Mouse (Mus musculus): ENCODE measurements at regions not wholly inside any gene's neighbourhood (a gene's known extent, or its start where the extent isn't known, plus 50 kb on each side); places are given as distances from the start of the nearest gene placed in this dataset.

DNA sequence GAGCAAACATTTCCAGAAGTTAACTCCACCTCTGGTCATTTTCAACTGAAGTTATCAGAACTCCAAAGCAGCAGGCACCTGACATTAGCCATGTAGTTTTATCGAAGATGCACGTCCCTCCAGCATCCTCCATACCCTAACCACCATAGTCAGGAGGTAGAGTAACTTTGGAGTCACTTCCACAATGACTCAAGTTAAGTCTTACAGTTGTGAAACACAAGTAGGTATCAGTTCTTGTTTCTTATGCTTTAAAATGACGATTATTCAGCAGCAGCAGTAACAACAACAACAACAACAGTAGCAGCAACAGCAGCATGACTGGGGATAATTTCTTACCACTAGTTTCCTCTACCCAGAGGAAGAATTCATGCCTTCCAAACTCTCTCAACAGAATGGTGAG lies 51.3 kb upstream of the Tank start:
- no peak for ATAC-seq (replicated peaks; ENCODE audit: low FRiP score, low TSS enrichment, poor library complexity, severe bottlenecking)

DNA sequence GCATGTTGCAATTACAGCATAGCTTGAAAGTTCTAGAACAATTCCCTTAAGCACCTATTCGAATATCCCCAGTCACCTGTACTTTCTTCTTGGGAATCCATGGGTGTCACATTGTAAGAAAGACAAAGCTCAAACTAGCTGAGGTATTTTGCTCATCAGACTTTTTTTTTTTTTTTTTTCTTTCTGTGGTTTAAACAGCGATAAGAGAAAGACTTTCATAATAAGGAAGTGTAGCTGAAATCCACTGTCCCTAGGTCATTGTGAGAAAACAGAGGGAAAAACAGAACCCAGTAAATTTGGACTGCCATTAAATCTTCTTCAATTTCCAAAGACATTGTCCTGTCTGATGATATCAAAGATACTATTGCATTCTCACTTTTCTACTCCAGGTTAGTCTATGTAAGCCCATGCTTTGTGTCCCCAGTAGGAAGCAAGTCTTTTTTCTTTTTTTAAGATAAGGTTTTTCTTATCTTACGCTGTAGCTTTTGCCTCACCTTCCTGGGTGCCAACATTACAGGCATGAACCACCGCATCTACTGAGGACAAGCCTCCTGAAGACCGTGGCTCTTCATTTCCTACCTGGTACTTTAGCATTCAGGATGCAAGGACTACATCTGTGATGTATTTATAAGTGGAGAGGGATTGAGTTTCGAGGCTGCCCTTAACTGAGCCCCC lies 54.2 kb upstream of the Tank start:
- ATAC-seq (replicated peaks; ENCODE audit: low FRiP score, low TSS enrichment, poor library complexity, severe bottlenecking), result peak; percentile 65

DNA sequence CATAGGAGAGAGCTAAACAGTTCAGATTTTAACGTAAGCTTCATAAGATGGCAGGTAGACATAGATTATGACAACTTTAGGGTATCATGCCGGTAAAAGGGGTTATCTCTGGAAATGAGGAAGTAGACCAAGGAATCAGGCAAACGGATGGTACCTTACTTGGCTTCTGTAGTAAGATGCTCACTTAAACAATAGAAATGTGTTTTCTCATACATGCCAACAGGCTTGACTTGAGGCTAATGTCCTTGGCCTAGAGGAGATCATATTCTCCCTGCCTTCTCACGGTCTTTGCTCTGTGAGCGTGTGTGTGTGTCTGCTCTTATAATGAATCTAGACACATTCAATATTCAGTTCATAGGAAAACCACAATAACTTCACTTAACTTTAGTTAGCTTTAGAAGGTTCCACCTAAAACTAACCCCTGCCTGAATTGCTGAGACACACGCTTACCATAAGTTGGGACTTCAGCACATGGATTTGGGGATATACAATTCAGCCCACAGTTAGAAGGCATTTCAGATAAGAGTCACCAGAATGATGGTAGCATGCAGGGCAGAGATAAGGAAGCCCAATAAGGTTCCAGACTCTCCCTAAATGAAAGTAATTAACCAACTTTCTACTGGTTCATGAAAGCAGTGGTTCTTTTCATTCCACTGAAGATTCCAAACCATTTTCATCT lies 63.8 kb upstream of the Tank start:
- peak; percentile 90 for ATAC-seq (replicated peaks; ENCODE audit: low FRiP score, low TSS enrichment, poor library complexity, severe bottlenecking)

DNA sequence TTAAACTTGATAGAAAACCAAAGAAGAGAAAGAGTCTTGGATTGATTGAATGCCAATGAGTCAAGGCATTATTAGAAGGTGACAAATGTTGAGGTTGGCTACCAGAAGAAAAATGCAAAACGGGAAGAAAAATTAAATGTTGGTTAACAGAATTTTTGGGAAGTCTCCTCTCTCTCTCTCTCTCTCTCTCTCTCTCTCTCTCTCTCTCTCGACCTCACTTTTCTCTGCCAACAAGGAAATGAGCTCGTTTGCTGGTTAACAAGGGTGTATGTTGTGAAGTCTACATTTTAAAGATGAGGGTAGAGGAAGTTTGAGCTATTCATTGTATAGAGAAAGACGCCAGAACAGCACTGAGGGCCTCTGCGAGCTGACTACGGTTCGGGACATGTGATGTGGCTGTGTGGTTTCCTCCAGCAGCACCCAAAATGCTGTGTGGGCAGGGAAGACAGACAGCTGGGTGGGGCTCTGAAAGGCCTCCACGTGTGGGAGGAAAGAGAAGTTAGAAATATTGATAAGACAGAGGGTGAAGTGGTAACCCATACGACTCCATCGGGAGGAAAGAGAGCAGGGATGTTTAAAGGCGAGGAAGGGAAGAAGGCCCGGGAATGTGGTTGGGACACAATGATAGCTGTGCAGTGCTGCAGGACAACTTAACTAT lies 64.5 kb upstream of the Tank start:
- peak; percentile 91 for ATAC-seq (replicated peaks; ENCODE audit: low FRiP score, low TSS enrichment, poor library complexity, severe bottlenecking)

DNA sequence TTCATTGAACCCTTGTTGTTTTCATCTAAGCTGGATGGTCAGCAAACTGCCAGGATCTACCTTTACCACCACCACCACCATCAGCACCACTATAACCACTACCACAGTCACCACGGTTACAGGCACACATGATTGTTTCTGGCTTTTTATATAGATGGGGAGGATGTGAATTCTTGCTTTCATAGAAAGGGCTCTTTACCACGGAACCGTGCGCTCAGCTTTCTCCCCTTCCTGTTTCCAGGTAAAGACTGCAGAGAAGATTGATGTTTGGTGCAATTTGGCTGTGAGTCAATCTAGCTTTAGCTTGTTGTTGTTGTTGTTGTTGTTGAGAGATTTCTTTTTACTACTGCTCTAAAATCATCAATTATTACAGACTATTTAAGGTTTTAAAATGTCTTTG lies 74.8 kb upstream of the Tank start:
- no peak for ATAC-seq (replicated peaks; ENCODE audit: low FRiP score, low TSS enrichment, poor library complexity, severe bottlenecking)

DNA sequence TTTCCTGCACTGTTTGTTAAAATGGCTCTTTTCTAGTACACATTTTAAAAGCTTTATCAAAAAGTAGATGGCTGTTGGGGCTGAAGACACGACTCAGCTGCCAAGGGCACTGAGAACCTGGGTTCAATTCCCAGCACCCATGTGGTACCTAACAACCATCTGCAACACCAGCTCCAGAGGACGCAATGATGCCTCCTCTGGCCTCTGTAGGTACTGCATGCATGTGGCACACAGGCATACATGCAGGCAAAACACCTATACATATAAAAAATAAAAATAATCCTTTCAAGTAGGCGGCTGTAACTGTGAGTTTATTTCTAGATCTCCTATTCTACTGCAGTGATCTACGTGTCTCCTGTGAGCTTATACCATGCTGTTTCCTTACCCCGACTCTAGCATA lies 76.5 kb upstream of the Tank start:
- no peak for ATAC-seq (replicated peaks; ENCODE audit: low FRiP score, low TSS enrichment, poor library complexity, severe bottlenecking)

DNA sequence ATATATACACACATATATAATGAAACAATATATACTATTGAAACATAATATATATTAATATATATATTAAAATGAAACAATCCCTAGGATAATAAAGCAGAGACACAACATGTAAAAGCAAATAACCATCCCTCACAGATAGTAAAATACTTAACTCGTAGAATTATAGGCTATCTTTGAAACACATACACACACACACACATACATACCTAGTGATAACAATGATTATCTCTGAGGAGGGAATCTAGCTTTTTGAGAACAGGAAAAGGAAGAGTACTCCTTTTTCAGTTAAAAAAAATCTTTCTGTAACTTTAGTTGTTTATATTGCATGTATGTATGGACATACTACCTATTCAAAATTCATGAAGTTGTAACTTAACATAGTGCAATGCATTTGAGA lies 79.1 kb upstream of the Tank start:
- no peak for ATAC-seq (replicated peaks; ENCODE audit: low FRiP score, low TSS enrichment, poor library complexity, severe bottlenecking)

DNA sequence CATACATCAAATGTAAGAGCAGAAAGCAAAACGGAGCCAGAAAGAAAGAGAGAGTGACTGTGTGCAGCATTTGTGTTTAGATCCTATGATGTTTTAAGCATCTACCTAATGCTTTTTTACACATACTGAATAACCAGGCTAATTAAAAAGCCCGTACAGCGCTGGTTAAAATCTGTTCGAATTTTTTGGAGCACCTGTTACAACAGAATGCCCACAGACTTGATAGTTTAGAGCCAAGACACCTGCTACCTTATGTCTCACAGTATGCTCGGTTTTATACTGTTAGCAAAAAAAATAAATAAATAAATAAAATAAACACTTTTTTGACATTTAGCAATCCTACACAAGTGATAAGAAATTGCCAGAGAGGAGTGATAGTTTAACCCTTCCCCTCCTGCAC lies 80.5 kb upstream of the Tank start:
- no peak for ATAC-seq (replicated peaks; ENCODE audit: low FRiP score, low TSS enrichment, poor library complexity, severe bottlenecking)

DNA sequence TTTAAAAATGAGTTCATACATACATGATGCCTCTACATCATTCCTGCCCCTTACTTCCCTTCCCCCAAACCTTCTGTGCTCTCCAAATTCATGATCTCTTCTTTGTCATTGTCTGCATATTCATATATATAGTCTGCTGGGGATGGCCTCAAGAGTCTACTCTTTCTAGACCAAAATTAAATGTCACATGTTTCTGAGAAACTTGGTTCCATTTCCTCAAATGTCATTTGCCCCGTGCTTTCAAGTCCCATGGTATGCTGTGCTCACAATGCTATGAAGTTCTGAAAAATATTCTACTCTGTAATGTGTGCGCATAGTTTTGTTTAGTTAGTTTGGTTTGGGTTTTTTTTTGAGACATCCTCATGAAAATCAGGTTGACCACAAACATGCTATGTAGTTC lies 81.4 kb upstream of the Tank start:
- ATAC-seq (replicated peaks; ENCODE audit: low FRiP score, low TSS enrichment, poor library complexity, severe bottlenecking), result no peak

DNA sequence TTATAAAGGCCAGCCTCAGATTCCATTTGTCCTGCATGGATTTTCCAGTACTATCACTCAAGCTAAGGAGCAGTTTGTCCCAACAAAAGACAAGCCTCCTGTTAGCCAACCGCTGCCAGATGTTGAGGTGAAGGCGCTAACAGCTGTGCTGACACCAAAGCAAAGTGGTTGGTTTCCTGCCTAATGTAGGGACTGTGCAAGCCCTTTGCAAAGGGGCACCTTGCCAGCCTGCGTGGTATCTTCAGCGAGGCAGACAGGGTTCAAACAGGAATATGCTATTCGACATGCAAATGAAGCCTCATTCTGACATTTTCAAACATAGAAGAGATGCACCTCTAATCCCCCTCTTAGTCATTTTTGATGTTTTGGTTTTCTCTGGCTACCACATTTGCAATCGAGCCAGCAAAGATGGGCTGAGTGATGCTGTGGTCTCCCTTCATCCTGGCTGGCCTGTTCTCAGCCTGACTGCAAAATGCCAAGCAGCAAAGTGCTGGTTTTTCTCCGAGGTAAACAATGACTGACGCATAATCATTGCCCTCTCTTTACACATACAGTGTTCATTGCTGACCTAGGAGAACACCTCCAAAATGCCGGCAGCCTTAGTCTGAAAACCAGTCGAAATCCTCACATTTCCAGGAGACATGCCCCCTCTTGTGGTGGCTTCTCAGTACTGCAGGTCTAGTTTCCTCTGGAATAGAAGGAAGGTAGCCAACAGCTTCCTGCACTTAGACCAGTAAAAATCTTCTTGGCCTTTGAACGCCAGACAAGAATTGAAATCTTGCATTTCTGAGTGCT lies 84.3 kb upstream of the Tank start:
- peak; percentile 60 for ATAC-seq (replicated peaks; ENCODE audit: low FRiP score, low TSS enrichment, poor library complexity, severe bottlenecking)

DNA sequence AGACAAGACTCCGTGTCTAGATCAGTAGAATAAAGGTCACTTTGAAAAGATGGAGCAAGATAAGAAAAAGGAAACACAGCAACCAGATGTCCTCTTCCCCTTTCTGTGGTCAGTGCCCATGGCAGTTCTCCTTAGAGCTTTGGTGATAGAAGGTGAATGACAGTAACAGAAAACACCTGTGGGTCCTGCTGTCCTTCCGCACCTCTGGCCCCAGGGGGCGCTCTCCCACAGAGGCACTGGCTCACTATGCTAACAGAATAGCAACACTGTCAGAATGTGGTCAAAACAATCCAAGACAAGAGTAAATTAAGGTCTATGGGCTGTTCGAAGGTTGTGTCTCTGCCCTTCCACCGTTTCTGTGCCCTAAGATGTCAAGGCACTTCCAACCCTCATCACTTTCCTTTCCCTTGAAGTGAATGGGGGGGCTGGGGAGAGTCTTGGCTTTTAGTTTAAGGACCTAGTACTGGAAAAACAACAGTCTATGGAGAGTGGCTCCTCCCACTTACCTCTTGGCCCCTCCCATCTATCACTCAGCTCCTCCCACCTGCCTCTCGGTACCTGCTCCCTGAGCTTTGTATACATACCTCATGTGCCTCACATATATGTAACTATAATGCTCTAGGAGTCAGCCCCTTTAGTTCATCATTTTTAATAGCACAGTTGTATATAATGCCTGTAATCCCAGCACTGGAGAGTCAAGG lies 86.2 kb upstream of the Tank start:
- peak; percentile 76 for ATAC-seq (replicated peaks; ENCODE audit: low FRiP score, low TSS enrichment, poor library complexity, severe bottlenecking)

DNA sequence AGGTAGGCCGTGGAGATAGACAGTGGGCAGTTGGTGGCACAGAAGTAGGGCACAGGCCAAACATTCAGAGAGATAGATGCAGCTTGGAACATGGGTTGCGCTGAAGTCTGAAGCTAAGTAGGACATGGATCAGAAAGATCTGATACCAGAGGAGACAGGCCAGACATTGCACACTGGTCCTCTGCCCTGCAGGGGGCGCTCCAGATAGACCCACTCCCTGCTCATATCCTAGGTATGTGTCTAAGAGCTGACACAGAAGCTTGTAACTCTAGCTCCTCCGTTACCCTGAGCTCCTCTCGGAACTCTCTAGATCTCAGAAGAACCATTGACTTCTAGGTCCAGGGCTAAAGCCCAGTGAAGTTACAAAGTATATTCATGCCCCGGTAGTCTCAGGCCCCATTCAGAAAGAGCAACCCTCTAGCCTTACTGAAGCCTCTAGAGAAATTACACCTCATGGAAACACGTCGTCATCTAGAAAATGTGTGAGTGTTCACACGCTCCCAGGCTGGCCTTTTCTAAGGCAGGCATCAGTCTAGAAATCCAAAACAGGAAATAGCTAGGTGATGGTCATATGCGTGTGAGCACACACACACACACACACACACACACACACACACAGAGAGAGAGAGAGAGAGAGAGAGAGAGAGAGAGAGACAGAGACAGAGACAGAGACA lies 87.8 kb upstream of the Tank start:
- peak; percentile 79 for ATAC-seq (replicated peaks; ENCODE audit: low FRiP score, low TSS enrichment, poor library complexity, severe bottlenecking)

DNA sequence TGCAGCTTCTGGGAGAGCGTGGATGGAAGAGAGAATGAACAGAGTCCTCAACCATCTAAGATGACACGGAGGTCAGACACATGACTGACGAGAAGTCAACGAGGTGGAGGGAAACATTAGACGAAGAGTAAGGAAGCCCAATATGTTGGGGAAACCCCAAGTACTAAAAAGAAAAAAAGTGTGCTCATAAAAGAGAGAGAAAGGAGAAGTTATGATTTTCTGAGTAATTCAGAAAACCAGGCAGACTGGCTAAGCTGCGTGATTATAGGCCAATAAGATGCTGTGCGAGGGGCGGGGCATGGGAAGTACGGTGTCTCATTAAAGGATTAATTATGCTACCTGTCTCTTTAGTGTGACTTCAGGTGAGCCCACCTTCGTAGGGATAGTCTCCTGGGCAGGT lies 88.6 kb upstream of the Tank start:
- no peak for ATAC-seq (replicated peaks; ENCODE audit: low FRiP score, low TSS enrichment, poor library complexity, severe bottlenecking)

DNA sequence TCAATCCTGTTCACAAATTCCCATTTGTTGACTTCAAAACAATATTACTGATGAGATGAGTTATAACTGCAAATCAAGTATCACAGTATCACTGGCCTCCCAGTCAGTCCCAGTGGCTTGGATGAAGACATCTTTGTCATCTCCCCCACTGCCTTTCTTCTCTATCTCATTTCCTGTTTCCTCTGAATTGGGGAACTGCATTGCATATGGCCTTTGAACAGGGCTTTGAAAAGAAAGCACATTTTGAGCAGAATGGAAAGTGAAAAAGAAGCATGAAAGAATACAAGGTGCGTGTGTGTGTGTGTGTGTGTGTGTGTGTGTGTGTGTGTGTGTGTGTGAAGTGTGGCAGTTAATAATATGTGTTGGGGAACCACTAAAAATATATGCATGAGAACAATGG lies 94.6 kb upstream of the Tank start:
- no peak for ATAC-seq (replicated peaks; ENCODE audit: low FRiP score, low TSS enrichment, poor library complexity, severe bottlenecking)

DNA sequence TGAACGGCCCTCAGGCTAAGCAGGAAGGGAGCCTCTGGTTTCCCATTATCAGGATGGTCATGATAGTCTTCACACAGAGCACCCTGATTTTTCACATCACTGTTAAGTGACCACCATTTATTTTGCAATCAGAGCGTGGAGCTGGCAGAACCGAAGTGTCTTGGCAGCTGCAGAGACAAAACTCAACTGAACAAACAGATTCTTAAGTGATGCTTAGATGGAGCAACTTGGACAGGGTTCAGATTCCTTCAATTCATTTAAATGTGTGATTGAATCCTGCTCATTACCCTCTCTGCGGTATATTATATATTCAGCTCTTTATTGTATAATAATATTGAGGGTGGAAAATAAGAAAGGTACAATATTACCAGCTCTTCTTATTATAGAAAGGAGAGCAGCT lies 101.7 kb upstream of the Tank start:
- no peak for ATAC-seq (replicated peaks; ENCODE audit: low FRiP score, low TSS enrichment, poor library complexity, severe bottlenecking)

DNA sequence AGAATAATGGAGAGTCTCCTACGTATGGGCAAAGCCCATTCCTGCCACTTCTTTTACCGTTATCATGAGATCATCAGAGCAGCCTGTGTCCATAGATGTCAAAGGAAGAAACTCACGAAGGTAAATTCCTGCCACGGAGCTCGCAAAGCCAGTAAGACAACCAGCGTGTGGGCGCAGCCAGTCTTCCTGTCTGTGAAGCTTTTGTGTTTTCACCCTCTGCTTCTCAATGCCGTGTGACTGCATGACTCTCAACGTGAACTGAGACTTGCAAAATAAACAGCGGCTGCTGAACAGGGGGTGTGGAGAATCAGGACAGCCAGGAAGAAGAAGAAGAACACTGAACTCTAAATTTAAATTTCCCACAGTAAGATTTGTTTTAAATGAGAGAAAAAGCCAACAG lies 103.8 kb upstream of the Tank start:
- ATAC-seq (replicated peaks; ENCODE audit: low FRiP score, low TSS enrichment, poor library complexity, severe bottlenecking), result no peak

DNA sequence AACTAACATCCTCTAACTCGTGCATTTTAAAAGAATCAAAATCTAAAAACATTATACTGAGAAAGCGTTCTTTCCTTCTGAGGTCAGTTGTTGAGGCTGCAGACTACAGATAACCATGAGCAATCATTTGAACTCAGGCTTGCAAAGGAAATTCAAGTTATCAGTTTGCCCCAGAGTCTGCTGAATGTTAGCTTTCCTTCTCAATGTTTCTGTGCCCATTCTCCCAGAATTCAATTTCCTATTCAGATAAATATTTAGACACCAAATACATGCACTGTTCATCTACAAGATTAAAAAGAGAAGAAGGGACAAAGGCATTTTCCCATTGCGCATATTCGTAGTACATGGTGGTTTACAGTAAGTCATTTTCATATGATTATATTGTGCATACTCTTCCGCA lies 107.9 kb upstream of the Tank start:
- peak; percentile 97 for ATAC-seq (replicated peaks; ENCODE audit: low FRiP score, low TSS enrichment, poor library complexity, severe bottlenecking)

DNA sequence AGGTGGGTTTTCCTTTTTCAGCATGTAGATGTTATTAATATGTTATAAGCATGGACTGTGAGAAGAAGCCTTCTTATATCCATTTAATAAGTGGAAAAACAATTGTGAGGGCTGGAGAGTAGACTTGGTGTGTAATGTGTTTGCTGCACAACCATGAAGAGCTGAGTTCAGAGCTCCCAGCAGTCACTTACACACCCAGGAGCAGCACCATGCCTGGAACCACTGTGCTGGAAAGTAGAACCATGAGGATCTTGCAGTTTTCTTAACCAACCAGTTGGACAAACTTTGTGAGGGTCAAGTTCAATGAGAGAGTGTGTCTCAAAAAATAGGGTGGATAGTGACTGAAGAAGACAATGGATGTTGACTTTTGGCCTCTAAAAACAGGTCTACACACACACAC lies 108.3 kb upstream of the Tank start:
- ATAC-seq (replicated peaks; ENCODE audit: low FRiP score, low TSS enrichment, poor library complexity, severe bottlenecking), result no peak

DNA sequence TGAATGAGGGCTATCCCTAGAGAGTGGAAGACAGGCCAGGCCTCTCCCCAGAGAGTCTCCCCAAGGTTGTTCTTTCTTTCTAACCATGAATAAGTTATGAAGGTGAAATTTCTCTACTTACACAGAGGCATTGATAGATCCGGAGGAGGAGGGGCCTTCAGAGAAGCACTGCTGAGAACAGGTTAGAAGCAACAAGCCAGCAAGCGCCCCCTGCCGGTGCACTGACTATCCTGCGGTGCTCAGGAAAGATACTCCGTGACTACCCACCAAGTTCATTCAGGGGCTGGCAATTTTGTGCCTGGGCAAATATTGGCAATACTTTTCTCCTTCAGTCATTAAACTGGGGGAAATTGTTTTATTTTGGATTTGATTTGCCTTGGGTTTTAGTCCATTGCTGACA lies 122.5 kb upstream of the Tank start:
- ATAC-seq (replicated peaks; ENCODE audit: low FRiP score, low TSS enrichment, poor library complexity, severe bottlenecking), result peak; percentile 74

All from megakaryocyte-erythroid progenitor cell, adult 5-6 weeks (primary cell).